Mouse (Mus musculus) thymus, postnatal 14 days (tissue): ENCODE results near the gene Tbc1d22a.
"Not testable (repeated sequence)": the region's sequence is repeated elsewhere in the genome, so short reads cannot be mapped to it uniquely, and the experiment has no call there.

ENCODE experiments used
- DNase-seq: peaks from one replicate; pipeline ENCODE4 v3.0.0; 2021

Tbc1d22a gene

GRCm38 (mm10) chr15:86181321-86181720, 32.9 kb upstream of the Tbc1d22a start:
- peak; percentile 32 for DNase-seq

DNA sequence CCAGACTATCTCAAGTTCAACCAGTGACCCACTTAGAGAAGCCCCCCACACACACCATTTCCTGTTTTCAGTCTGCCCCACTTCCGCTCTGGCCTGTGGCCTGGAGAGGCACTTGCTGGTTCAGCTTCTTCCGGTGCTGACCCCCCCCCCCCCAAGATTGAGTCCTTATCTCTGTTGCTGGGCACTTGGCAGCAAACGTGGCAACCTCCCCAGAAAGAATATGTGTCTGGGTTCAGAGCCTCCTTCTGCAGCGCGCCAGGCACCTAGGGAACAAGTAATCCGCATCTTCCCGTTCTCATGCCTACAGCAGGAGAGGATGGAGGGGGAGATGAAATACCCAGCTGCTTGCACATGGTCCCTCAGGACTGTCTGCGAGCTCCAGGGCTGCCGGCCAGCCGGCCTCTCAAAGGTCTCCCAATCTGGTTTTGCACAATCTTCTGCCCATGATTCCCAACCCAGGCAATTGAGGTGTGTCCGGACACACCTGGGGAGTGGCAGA, 32.3 kb upstream of the Tbc1d22a start:
- peak; percentile 82 for DNase-seq

- peak; percentile 87 for DNase-seq
These were observed 31.6 kb upstream of the Tbc1d22a start for GRCm38 (mm10) chr15:86182646-86183045.

- peak; percentile 58 for DNase-seq
These were observed 30.8 kb upstream of the Tbc1d22a start for GRCm38 (mm10) chr15:86183484-86183883.

GRCm38 (mm10) chr15:86184071-86184470, 30.2 kb upstream of the Tbc1d22a start:
- DNase-seq: peak; percentile 33

DNA sequence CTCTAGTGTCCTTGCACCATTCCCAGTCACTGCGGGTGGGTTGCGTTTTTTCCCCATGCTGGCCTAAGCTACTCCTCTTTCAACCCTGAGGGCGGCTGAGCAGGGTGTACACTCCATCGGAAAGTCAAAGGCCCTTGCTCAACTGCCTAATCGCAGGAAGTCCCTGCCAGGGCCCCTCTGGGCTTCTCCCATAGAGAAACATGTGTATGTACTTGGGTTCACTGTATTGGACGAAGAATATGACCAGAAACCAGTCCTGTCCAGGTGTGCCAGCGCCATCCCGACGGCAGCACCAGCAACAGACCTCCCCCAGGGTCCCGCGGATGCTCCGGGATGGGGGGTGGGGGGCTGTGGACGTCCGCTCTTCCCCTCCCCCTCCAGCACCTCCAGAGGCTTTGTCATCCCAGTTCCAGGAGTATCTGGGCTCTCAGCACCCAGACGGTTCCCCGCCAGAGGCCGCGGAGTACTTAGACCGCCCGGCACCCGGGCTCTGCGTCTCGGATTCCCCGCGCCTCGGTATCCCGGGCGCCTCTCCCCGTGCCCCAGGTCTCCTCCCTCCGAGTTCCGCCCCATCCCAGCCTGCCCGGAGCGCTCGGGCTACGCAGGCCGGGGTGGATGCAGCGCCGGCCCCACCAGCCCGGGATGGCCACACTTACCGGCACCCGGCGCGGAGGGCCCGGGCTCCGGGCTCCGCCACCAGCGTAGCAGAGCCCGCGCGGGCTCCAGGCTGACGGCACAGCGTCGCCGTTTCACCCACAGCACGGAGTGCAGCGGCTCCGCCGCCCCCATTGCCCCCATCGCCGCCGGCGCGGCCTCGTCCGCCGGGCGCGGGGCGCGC, 29.2 kb upstream of the Tbc1d22a start:
- DNase-seq: peak; percentile 69

- DNase-seq: peak; percentile 88
These were observed 28.3 kb upstream of the Tbc1d22a start, which contains the start of gene Cerk for GRCm38 (mm10) chr15:86185689-86186569. Gene Cerk (minus strand): TSS chr15:86186141.

DNA sequence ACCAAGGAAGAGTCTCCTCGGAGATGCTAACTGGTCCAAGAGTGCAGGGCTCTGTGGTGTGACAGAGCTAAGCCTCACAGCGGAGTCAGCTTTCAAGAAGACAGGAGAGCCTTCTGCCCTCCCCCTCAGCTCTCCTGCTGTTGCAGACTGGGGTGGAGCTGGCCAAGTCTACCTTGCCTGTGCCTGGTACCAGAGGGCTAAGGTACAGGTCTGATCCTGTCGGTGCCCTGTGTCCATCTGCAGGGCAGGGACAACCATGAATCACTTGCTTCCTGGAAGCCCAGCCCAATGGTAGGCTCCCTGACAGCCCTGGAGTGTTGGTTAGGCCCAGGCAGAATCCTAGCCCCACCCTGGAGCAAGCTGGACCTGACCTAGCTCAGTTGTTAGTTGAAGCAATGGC, 27.6 kb upstream of the Tbc1d22a start:
- no peak for DNase-seq

GRCm38 (mm10) chr15:86188186-86188585, 26.1 kb upstream of the Tbc1d22a start:
- DNase-seq: no peak

DNA sequence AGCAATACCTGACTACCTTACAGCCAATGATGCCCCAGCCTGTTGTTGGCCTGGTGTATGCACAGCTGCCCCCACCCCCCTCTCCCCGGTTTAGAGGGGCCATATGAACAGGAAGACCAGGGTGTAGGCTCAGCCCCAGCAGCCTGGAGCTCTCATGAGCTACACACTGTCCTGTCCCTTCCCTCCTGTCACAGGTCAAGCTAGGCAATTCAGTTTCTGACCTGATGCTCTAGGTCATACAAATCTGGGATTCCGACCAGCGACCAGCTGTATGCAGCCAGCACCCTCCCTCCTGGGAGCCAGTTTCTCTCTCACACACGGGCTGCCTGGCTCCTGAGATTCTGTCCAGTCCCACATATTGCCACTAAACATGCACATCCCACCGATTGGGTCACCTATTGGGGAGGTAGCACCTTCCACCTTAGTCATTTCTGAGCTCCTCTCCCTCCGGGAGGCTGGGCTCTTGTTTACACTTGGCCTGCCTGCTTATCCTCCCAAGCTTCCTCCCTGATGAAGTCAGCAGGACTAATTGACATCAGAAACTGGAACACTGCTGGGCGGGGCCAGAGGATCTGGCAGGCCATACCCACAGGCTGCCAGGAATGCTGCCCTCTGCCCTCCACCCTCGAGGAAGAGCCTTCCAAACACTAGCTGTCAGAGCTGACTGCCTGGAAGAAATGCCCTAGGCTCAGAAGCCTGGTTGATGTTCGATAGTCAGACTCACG, 25.4 kb upstream of the Tbc1d22a start:
- no peak for DNase-seq

DNA sequence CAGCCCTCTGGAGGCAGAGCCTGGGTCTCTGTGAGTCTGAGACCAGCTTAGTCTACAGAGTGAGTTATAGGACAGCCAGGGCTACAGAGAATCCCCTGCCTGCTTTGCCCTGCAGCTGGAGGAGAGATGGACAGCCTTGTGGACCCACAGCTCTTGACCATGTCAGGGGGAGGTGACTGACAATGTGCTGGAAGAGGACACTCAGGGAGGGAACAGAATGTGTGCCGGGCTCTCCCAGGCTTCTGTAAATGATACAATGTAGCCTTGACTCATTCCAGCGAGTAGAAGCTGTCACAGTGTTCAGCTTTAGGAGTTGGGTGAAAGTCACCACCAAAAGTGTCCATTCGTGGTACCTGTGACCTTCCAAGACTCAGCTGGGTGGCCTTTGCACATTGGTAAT, 23.9 kb upstream of the Tbc1d22a start:
- DNase-seq: no peak

DNA sequence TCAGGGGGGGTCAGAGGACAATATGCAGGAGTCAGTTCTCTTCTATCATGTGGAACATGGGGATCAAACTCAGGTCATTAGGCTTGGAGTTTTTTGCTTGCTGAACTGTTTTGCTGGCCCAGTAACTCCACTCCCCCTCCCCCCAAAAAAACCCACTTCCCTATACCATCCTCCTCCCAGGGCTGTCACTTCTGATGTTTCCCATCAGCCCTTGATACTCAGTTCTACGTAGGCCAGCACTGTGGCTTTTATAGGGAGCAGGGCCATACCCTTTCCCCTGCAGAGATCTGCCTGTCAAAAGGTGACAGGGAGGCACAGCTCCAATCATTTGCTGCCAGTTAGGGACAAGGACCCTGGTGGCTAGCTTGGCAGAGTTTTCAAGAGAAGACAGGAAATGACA, 22.8 kb upstream of the Tbc1d22a start:
- no peak for DNase-seq

DNA sequence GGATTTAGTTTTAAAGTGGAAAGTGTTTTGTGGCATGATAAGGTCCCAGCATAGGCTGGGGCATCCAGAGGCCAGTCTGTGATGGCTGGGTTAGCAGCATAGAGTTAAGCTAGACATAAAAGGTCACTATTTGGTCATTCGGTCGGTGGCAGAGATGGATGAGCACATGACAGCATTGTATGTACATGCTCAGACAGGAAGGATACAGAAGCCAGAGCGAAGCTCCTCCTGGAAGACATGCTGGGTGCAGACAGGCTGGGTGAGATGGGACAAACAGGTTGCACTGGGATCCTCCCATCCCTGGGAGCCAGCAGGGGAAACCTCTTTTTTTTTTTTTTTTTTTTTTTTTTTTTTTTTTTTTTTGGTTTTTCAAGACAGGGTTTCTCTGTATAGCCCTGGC, 22.3 kb upstream of the Tbc1d22a start:
- no peak for DNase-seq

- DNase-seq: not testable (repeated sequence)
These were observed 19.4 kb upstream of the Tbc1d22a start for GRCm38 (mm10) chr15:86194676-86195453.

DNA sequence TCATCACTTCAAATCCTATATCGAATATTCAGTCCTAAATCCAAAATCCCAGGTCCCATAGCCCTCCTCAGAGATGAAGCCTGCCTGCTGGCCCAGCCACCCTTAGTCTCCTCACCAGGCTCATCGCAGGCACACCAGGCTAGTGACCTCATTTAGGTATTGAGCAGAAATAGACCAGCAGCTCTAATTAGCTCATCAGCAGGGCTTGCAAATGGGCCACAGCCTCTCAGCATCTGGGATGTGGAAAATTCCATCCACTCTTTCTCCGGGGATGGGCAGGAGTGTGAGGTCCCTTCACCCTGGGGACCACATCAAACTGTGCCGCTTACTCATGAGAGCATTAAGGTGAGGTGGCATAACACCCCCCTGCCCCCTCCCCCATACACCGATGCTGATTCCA, 15.2 kb upstream of the Tbc1d22a start:
- DNase-seq: no peak

DNA sequence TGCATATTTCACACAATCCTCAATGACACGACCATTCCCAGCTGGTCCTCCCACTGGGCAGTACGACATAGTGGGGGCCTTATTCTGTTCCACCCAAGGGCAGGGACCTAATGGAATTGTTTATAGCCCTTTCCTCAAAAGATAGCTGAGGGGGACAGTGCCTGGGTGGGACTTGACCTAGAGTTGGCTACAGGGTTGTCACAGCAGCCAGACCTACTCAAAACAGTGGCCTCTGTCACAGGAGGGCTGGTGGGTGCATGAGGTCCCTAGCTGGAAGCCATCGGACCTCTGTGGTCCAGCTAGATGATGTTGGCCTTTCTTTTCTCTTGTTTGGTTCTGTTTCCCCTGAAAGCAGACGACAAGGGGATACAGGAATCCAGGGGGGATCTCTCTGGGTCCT, 14.8 kb upstream of the Tbc1d22a start:
- DNase-seq: no peak

GRCm38 (mm10) chr15:86200169-86200568, 14.1 kb upstream of the Tbc1d22a start:
- DNase-seq: no peak

- DNase-seq: no peak
These were observed 13.2 kb upstream of the Tbc1d22a start for GRCm38 (mm10) chr15:86201095-86201494.

- DNase-seq: no peak
These were observed 12.4 kb upstream of the Tbc1d22a start for GRCm38 (mm10) chr15:86201696-86202330.

DNA sequence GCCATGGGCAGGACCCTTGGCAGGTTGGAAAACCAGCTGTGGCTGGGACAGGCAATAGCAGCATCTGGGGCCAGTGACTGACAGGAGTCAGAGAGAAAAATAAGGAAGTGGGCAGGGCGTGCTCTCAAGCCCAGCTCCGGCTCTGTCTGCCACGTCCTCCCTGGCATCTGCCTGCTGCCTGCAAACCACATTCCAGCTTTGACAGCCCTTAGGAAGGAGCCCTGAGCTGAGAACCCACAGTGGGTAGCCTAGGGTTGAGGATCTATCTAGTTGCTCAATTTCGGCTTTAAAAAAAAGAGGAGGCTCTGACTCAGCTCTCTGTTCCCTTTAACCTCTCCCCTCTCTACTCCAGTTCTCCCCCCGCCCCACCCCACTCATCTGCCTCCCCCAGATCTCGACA, 11.6 kb upstream of the Tbc1d22a start:
- peak; percentile 56 for DNase-seq

DNA sequence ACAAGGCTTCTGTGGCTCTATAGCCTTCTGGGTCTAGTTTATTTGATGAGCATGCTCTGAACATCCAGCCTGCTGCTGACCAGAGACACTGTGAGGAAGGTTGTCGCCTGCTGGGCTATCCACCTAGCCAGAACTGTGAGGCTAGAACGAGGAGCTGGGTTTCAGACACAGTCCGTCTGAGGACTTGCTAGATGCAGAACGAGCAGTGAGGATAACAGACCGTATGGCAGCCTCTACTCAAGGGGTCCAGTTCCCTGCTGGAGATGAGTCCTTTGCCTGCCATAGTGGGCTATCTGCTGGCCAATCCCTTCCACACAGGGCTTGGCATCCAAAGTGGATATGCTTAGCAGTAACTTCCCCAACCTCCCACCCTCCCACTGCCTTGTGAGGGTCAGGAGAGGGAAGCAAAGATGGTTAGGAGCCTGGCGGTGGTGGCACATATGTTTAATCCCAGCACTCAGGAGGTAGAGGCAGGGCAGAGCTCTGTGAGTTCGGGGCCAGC, 10.9 kb upstream of the Tbc1d22a start:
- no peak for DNase-seq
